Mouse (Mus musculus) bone marrow, adult 2 months (tissue): ENCODE results near the gene Gm20721. TPM values are rescaled to one million over a fixed set of nuclear protein-coding genes. Genes with fewer than 3 reads are reported as not detected.

Experiments
- H3K27ac ChIP-seq: fragments of 200-500 bp; 2 replicates; pipeline ENCODE4 v1.5.1; 2012; ENCODE audit warnings: low read depth, mild to moderate bottlenecking, control low read depth, inconsistent platforms, low read length; ENCODE audit not compliant: control insufficient read depth, poor library complexity, insufficient read depth
- H3K4me1 ChIP-seq: fragments of 200-500 bp; 2 replicates; pipeline ENCODE4 v1.6.1; 2011; ENCODE audit warnings: low read length; ENCODE audit not compliant: control insufficient read depth, insufficient read depth
- H3K4me3 ChIP-seq: fragments of 200-500 bp; replicated peaks from 2 replicates; pipeline ENCODE3; 2011; ENCODE audit warnings: mild to moderate bottlenecking, low read depth, low read length, control low read depth; ENCODE audit not compliant: control insufficient read depth
- CTCF ChIP-seq: fragments of 200-500 bp; IDR thresholded peaks from 2 replicates; pipeline ENCODE4 v1.5.1; 2011; ENCODE audit warnings: low read length, control low read depth; ENCODE audit not compliant: control insufficient read depth, insufficient read depth
- POLR2A ChIP-seq: fragments of 200-500 bp; IDR thresholded peaks from 2 replicates; pipeline ENCODE4 v1.6.1; 2011; ENCODE audit warnings: low read depth, mild to moderate bottlenecking, control low read depth, low read length, borderline replicate concordance; ENCODE audit not compliant: control insufficient read depth
- WGBS: fragments of 180-500 bp; shearing (Covaris S2); methylation state at CpG from one replicate; pipeline ENCODE4 v1.1.7; 2018; 5-methylcytosine and 5-hydroxymethylcytosine counted together
- polyA plus RNA-seq: library from polyadenylated mRNA; stranded (reverse); fragments of >200 nt; gene quantifications from 2 replicates; pipeline ENCODE4 v1.2.4, GENCODE M21; 2011; ENCODE audit warnings: low replicate concordance; ENCODE audit not compliant: missing spikeins, insufficient read depth, insufficient read length

Gm20721 gene
- polyA plus RNA-seq, 1 experiment = not detected

- Histone ChIP-seq H3K27ac (no peak overlapping the region), H3K4me1 (no peaks in the 10 kb centered on the region; the same call in 1 of the 2 replicates), H3K4me3 (no peak overlapping the region)
- WGBS = 87% methylated on average over 16 of the region's 16 CpGs
- no peak for TF ChIP-seq POLR2A
- no peak for TF ChIP-seq CTCF
Measured at GRCm38 (mm10) chr2:174344996-174345395, 1.5 kb downstream of the Gm20721 start.

GRCm38 (mm10) chr2:174344003-174344655 is 2.4 kb downstream of the Gm20721 start:
- Histone ChIP-seq H3K4me3 (no peak overlapping the region), H3K27ac (peak overlapping the region; percentile 64), H3K4me1 (no peaks in the 10 kb centered on the region; the same call in 1 of the 2 replicates)
- TF ChIP-seq CTCF (no peak), POLR2A (no peak)
- 6% methylated on average over 3 of the region's 3 CpGs for WGBS

- WGBS = 17% methylated on average over 1 of the region's 1 CpGs
Measured at GRCm38 (mm10) chr2:174343566-174343965, 2.9 kb downstream of the Gm20721 start.

GRCm38 (mm10) chr2:174342793-174343400 is 3.6 kb downstream of the Gm20721 start:
- H3K27ac ChIP-seq = no peak overlapping the region; the same call in 1 of the 2 replicates
- WGBS = 88% methylated on average over 8 of the region's 8 CpGs
- no peaks in the 10 kb centered on the region; the same call in 1 of the 2 replicates for H3K4me1 ChIP-seq
- H3K4me3 ChIP-seq = no peak overlapping the region
- TF ChIP-seq CTCF (no peak), POLR2A (no peak)

More at GRCm38 (mm10) chr2:174343566-174343965, 2.9 kb downstream of the Gm20721 start:
- no peak overlapping the region for H3K27ac ChIP-seq
- no peaks in the 10 kb centered on the region; the same call in 1 of the 2 replicates for H3K4me1 ChIP-seq
- H3K4me3 ChIP-seq = no peak overlapping the region
- no peak for TF ChIP-seq POLR2A
- TF ChIP-seq CTCF = no peak

- no peak overlapping the region for H3K4me3 ChIP-seq
- H3K4me1 ChIP-seq = no peaks in the 10 kb centered on the region; the same call in 1 of the 2 replicates
- H3K27ac ChIP-seq = no peak overlapping the region
- 75% methylated on average over 4 of the region's 4 CpGs for WGBS
- TF ChIP-seq CTCF (no peak), POLR2A (no peak)
Measured at GRCm38 (mm10) chr2:174340893-174341580, 5.5 kb downstream of the Gm20721 start.

- Histone ChIP-seq H3K4me3 (no peak overlapping the region), H3K4me1 (no peaks in the 10 kb centered on the region; the same call in 1 of the 2 replicates), H3K27ac (no peak overlapping the region)
- TF ChIP-seq POLR2A (no peak), CTCF (no peak)
- 84% methylated on average over 3 of the region's 3 CpGs for WGBS
Measured at GRCm38 (mm10) chr2:174340229-174340892, 6.2 kb downstream of the Gm20721 start.

- H3K27ac ChIP-seq = no peak overlapping the region
- no peak overlapping the region for H3K4me3 ChIP-seq
- TF ChIP-seq POLR2A (no peak), CTCF (no peak)
- WGBS = 88% methylated on average over 1 of the region's 1 CpGs
- H3K4me1 ChIP-seq = no peaks in the 10 kb centered on the region; the same call in 1 of the 2 replicates
Measured at GRCm38 (mm10) chr2:174339701-174340100, 6.8 kb downstream of the Gm20721 start.
